Mouse (Mus musculus) CH12.LX (cell line): ENCODE results near the gene Il17rb.

Source experiments
- CTCF ChIP-seq, 2 experiments: IDR thresholded peaks in 1 of 2; conservative IDR thresholded peaks in 1 of 2; 2 replicates each; pipeline ENCODE4 v1.5.1; 2011 to 2012; ENCODE audit warnings: low read depth in 2 of 2, low read length in 2 of 2, improper control_type of control experiment in 1 of 2, inconsistent platforms in 1 of 2, mild to moderate bottlenecking in 1 of 2, moderate library complexity in 1 of 2
- ETS1 ChIP-seq: conservative IDR thresholded peaks from 2 replicates; pipeline ENCODE4 v1.6.1; 2012; ENCODE audit warnings: low read depth, mild to moderate bottlenecking, inconsistent platforms, low read length, improper control_type of control experiment, moderate library complexity
- MAX ChIP-seq: IDR thresholded peaks from 2 replicates; pipeline ENCODE4 v1.6.1; 2011; ENCODE audit warnings: low read length, improper control_type of control experiment
- MAZ ChIP-seq: IDR thresholded peaks from 2 replicates; pipeline ENCODE4 v1.6.1; 2012; ENCODE audit warnings: low read depth, mild to moderate bottlenecking, inconsistent platforms, low read length, improper control_type of control experiment, moderate library complexity
- POLR2A ChIP-seq: IDR thresholded peaks from 2 replicates; pipeline ENCODE4 v1.6.1; 2011; ENCODE audit warnings: low read depth, mild to moderate bottlenecking, improper control_type of control experiment, low read length
- TCF12 ChIP-seq: IDR thresholded peaks from 2 replicates; pipeline ENCODE4 v1.6.1; 2014; ENCODE audit warnings: low read depth, mild to moderate bottlenecking, inconsistent platforms, low read length, improper control_type of control experiment
- USF1 ChIP-seq: IDR thresholded peaks from 2 replicates; pipeline ENCODE4 v1.6.1; 2014; ENCODE audit warnings: low read depth, mild to moderate bottlenecking, inconsistent platforms, low read length, improper control_type of control experiment
- ZMIZ1 ChIP-seq: IDR thresholded peaks from 2 replicates; pipeline ENCODE4 v1.6.1; 2012; ENCODE audit warnings: low read depth, mild to moderate bottlenecking, inconsistent platforms, low read length, improper control_type of control experiment

GRCm38 (mm10) chr14:30038431-30038830, 29.7 kb upstream of the Il17rb start:
- no peak for TF ChIP-seq CTCF (conservative IDR thresholded peaks at IDR 0.05 in 1 of 2, IDR thresholded peaks at IDR 0.05 in 1 of 2; ENCODE audit: low read depth in 2 of 2, low read length in 2 of 2)
- TF ChIP-seq TCF12: no peak
- TF ChIP-seq MAZ: no peak
- TF ChIP-seq ZMIZ1: no peak
- TF ChIP-seq MAX: no peak
- no peak for TF ChIP-seq POLR2A
- TF ChIP-seq USF1: no peak
- TF ChIP-seq ETS1: no peak
